Comparison of ENCODE assay signal across 21 mouse cellular contexts in the genomic region with DNA sequence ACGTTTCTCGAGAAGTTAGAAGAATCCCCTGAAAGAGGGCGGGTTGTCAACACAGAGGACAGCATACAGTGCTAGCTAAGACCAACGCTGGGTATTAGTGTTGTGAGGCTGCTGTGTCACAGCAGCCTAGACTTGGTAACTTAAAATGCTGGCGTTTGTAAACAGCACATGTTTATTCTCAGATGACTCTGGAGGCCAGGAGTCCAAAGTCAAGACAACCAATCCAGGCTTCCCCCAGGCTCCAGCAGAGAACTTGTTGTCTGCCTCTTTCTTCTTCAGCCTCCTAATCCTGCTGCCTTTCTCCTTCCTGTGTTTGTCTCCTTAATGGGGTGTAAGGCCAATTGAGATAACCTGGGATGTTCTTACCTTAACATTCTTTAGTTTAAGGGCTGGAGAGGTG.
DNase-seq lines count a peak whose midpoint lies in the region; ATAC-seq and TF ChIP-seq lines count a peak whose summit lies in the region.
"Had no signal": no experiment of that assay in that cellular context is flagged by ENCODE, and none has a peak within 500 bp of the region (broad histone marks: within the 10 kb centered on the region; RNA-seq: fewer than 3 reads in every experiment).

No protein-coding gene starts in this region.

- 0 out of 2 replicates have a peak, but pooled peaks cover 8% of the 10 kb centered on the region for H3K4me1 ChIP-seq in kidney, embryonic 15.5 days
- no peaks in the 10 kb centered on the region; the same call in 1 of the 2 replicates for H3K4me1 ChIP-seq in lung, embryonic 14.5 days (ENCODE audit: insufficient read depth)

- TF ChIP-seq CTCF in lung, embryonic 14.5 days (IDR thresholded peaks at IDR 0.05; ENCODE audit: low read depth): no peak

- no peak overlapping the region for H3K27ac ChIP-seq in kidney, embryonic 15.5 days
- no peak overlapping the region for H3K27ac ChIP-seq in lung, embryonic 14.5 days (ENCODE audit: low read depth)
- H3K27ac ChIP-seq: embryonic facial prominence, embryonic 15.5 days; forebrain, embryonic 10.5 days; heart, embryonic 10.5 days; hindbrain, embryonic 10.5 days; hindbrain, embryonic 14.5 days had no signal

- no peaks in the 10 kb centered on the region for H3K36me3 ChIP-seq in kidney, embryonic 15.5 days
- no peaks in the 10 kb centered on the region for H3K36me3 ChIP-seq in lung, embryonic 14.5 days (ENCODE audit: insufficient read depth)
- H3K36me3 ChIP-seq: embryonic facial prominence, embryonic 15.5 days; forebrain, embryonic 10.5 days; heart, embryonic 10.5 days; hindbrain, embryonic 10.5 days had no signal

- H3K9me3 ChIP-seq in kidney, embryonic 15.5 days (replicated peaks): no peaks in the 10 kb centered on the region
- H3K9me3 ChIP-seq in lung, embryonic 14.5 days (ENCODE audit: low read depth, low read length): no peaks in the 10 kb centered on the region
- H3K9me3 ChIP-seq: embryonic facial prominence, embryonic 15.5 days; forebrain, embryonic 10.5 days; heart, embryonic 10.5 days; hindbrain, embryonic 10.5 days had no signal

- no peaks in the 10 kb centered on the region for H3K27me3 ChIP-seq in kidney, embryonic 15.5 days
- H3K27me3 ChIP-seq in lung, embryonic 14.5 days (ENCODE audit: insufficient read depth, low read length): no peaks in the 10 kb centered on the region
- H3K27me3 ChIP-seq: embryonic facial prominence, embryonic 15.5 days had no signal

- H3K4me2 ChIP-seq in kidney, embryonic 15.5 days: no peak overlapping the region
- H3K4me2 ChIP-seq in lung, embryonic 14.5 days: no peak overlapping the region
- H3K4me2 ChIP-seq: embryonic facial prominence, embryonic 15.5 days; hindbrain, embryonic 14.5 days had no signal

- peak; percentile 27 to 37 for DNase-seq in kidney, adult 8-10 months
- DNase-seq in lung, embryonic 14.5 days: peak; percentile 35
- no peak for DNase-seq in lung, postnatal 25 days (ENCODE audit: low spot score)
- peak; percentile 13 for DNase-seq in kidney, postnatal 10 days
- DNase-seq in kidney, postnatal 25 days: peak; percentile 19 to 44
- DNase-seq in embryo, embryonic 11 days: no peak
- DNase-seq: adrenal gland, adult 2 months; adrenal gland, postnatal 25 days; cerebellum, adult 18-20 months; cerebellum, adult 9-11 months; gastrocnemius, postnatal 36 days; heart, adult 18-20 months; heart, postnatal 14 days had no signal

- no peak overlapping the region for H3K4me3 ChIP-seq in kidney, embryonic 15.5 days (replicated peaks)
- no peak overlapping the region for H3K4me3 ChIP-seq in lung, embryonic 14.5 days (ENCODE audit: low read depth, low read length)
- H3K4me3 ChIP-seq: embryonic facial prominence, embryonic 15.5 days; erythroblast, embryonic 14.5 days; forebrain, embryonic 10.5 days; heart, embryonic 10.5 days; hindbrain, embryonic 10.5 days had no signal

- whole genome bisulfite sequencing in kidney, embryonic 15.5 days: 71% methylated on average over 5 of the region's 5 CpGs
- 47% methylated on average over 5 of the region's 5 CpGs for WGBS in lung, embryonic 14.5 days

- no peak overlapping the region for H3K9ac ChIP-seq in kidney, embryonic 15.5 days
- H3K9ac ChIP-seq in lung, embryonic 14.5 days: no peak overlapping the region
- H3K9ac ChIP-seq: embryonic facial prominence, embryonic 15.5 days; hindbrain, embryonic 14.5 days had no signal

- no peak for ATAC-seq in kidney, embryonic 15.5 days (replicated peaks; ENCODE audit: low FRiP score)
- ATAC-seq in lung, embryonic 14.5 days (ENCODE audit: insufficient read depth): peak; percentile 45; the same call in 1 of the 2 replicates
- ATAC-seq: forebrain, embryonic 14.5 days had no signal

Comparison
In these comparisons a context has a peak if more than half of its experiments do, and no peak if none do; other contexts are left out.
1. DNase-seq: peak in kidney, adult 8-10 months (2 of 2), lung, embryonic 14.5 days (single experiment), kidney, postnatal 10 days (single experiment) and kidney, postnatal 25 days (2 of 2); none in lung, postnatal 25 days (single experiment) and embryo, embryonic 11 days (single experiment).